Mouse (Mus musculus): ENCODE data around the gene Gfod2.

Gfod2 gene

DNA sequence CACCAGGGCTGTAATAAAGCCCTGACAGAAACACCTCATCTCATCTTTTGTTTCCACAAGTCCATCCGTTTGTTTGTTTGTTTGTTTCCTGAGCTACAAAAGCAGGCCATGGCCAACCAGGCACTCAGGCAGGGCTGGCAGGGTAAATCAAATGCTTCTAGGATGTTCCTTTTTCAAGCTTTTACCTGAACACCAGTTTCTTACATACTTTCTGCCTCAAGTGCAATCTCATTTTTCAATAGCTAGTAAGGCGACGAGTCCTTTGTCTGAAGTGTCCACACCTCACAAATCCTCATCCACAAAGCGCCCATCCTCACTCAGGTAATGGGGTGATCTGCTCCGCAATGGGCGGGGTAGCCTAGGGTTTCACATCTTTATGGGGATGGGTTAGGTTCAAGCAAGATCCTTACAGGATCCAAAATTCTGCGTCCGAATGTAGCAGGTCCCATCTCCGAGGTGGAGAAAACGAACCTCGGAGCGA lies 628 bp downstream of the Gfod2 start:
- DNase-seq, result no peak

DNA sequence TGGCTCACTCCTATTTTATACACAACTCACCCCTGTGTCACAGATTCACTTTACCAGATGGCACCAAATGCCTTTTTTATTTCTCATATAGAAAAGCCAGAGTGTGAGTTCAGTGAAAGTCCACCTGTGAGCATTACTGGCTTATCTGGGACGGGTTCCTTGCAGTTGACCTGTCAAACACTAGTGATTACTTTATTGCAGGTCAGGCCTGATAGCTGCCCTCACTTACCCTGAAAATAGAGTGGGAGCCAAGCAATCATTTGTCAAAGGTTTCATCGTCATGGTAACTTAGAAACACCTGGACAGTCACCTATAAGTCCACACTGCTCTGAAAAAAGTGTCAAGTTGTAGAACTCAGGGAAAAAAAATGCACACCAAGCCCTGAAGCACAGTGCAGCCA lies 3.8 kb downstream of the Gfod2 start:
- no peak for DNase-seq

DNA sequence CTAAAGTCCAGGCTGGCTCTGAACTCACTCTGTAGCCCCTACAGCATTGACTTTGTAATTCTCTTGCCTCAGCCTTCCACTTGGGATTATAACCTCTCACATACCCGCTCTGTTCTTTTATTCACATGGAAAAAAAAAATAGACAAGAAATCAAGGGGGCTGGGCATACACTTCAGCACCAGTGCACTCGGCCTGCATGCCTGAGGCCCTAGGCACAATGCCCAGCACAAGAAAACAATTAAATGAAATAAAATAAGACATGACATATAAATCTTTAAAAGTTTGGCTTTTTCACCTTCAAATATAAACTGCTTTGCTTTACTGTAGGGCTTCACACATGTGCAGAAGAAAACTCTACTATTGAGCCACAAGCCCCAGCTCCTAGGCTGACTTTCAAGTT lies 4.5 kb downstream of the Gfod2 start:
- no peak for DNase-seq

DNA sequence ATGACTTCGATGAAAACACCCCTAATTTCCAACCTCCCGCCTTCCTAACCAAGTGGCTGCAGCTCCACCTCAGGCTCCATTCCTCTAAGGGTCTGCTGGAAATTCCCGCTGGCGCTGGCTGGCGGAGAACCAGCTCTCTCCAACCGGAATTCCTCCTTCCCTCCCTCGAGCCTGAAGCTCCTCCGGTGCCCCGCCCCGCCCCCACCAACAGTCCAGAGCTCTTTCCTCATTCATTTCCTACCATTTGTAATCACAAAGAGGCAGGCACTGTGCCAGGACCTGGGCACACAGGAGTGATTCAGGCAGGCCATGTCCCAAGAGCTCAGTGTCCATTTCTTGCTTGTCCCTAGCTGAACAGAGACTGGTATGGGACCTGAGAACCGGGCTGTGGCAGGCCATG lies 7.9 kb downstream of the Gfod2 start:
- DNase-seq, result peak; percentile 92

DNA sequence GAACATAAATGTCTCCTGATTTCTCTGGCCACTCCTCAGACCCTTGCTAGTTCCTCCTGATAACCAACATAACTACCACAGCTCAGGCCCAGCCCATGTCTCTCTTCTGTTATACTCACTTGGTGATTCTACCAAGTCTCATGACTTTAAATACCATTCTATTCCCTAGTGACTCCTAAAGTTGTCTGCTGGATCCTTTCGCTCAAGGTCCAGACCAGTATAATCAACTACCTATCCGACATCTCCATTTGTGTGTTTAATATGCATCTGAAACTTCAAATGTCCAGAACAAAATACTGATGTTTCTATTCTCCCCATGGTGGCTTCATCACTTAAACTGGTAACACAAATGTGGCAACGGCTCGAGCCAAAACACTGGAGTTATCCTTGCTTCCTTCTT lies 15.2 kb downstream of the Gfod2 start:
- no peak for DNase-seq

DNA sequence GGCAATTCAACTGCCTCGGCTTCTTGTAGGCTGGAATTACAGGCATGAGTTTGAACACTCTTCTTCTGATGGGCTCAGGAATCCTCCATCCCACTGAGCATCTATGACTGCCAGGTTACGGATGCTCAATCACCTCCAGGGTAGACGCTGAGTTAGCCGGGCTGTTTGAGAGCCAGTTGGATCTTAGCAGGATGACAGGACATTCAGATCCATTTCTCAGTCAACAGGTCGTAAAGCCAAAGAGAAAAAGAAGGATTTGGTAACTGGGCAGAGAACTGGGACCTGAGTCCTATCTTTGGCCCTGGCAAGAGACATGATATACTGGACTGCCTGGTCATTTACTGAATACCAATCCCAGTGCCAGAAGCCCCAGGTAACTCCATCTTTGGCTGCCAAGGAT lies 19.2 kb downstream of the Gfod2 start:
- DNase-seq, result no peak

DNA sequence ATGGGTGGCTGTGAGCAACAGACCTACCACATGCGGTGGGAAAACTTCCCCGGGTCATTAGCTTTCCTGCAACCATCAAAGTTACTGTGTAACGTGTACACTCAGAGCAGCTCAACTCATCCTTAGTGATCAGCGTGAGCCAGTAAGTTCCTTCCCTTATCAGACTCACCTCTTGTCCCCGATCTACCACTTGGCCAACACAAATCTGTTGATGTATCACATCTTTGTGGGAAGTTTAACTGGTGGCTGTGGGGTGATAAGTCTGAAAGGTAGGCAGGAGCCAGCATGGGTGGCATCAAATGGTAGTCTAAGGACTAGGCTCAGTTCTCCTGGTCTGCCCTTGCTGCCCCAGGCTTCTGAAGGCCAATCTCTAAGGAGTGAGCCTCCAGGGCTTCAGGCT lies 26.3 kb downstream of the Gfod2 start:
- no peak for DNase-seq

DNA sequence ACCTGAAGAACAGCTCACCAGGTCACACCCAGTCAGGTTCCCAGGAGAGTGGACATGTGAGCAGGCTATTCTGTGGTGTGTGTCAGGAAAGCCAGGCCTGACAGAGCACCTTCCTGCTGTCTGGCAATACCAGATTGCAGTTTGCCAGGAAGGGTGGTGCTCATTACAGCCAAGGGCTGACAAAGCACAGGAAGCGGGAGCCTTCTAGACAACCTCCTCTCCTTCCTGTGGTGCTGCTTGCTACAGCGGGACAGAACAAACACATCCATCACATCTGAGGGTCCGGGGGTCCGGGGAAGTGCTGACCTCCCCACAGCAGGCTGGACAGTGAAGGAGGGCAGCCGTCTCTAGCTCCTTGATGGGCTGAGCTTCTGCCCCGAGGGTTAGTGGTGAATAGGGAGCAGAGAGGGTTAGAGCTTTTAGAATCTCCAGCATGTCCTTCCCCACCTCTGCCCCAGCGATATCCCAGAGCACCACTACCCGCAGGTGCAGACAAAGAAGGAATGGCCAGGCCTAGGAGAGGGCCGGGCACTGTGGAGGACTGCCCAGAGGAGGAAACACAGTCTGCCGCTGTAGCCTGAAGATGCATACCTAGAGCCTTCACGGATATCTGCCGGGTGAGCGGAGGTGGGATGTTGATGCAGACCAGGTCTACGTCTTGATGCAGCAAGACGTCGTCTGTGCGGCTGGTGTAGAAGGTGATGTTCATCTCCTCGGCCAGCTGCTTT lies 30.9 kb downstream of the Gfod2 start:
- peak; percentile 80 for DNase-seq

DNA sequence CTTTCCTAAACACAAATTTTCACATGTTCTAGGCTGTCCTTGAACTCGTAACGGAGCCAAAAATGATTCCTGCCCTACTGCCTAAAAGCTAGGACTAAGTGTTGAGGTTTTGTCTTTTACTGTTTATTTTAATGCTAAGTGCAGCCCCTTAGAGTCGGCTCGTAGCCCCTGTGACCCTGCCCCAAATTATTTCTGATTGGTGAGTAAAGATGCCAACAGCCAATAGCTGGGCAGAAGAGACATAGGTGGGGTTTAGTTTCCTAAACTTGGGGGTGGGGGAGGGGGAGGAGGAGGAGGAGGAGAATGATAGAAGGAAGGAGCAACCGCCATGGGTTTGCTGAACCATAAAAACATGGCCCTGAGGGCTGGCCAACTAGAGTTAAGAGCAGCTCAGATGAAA lies 32.7 kb downstream of the Gfod2 start:
- no peak for DNase-seq

DNA sequence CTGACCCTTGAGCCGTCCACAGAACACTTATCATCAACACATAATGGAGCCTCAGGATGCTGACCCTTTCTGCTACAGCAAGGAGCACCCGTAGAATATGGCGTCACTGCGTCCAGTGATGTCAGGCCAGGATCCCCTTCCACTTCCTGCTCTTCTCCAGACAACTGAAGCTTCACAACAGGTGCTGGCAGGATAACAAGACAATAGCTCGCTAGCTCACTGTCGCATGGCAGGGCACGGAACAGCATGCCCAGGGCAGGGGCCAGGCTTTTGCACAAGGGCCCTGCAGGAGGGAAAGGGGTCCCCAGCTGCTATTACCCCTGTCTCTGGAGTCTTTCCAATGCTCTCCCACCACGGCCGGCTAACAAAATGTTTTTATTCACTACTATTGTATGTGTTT lies 35.6 kb downstream of the Gfod2 start:
- no peak for DNase-seq

DNA sequence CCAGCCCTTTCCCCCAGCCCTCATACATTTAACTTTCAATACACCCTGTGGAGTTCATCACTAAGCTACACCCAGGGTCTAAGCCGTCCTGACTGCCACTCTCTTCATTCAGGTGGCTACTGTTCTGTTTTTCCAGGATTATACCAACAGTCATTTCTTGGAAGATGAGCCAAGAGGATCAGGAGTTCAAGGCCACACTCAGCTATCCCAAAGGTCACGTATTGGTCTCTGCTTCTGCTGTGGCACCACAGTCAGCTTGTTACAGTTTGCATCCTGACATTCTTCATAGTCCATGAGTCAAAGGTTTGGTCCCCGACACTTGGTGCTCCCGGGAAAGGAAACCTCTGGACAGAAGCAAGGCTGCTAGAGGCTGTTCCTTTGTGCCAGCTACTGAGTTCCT lies 38.8 kb downstream of the Gfod2 start:
- no peak for DNase-seq

DNA sequence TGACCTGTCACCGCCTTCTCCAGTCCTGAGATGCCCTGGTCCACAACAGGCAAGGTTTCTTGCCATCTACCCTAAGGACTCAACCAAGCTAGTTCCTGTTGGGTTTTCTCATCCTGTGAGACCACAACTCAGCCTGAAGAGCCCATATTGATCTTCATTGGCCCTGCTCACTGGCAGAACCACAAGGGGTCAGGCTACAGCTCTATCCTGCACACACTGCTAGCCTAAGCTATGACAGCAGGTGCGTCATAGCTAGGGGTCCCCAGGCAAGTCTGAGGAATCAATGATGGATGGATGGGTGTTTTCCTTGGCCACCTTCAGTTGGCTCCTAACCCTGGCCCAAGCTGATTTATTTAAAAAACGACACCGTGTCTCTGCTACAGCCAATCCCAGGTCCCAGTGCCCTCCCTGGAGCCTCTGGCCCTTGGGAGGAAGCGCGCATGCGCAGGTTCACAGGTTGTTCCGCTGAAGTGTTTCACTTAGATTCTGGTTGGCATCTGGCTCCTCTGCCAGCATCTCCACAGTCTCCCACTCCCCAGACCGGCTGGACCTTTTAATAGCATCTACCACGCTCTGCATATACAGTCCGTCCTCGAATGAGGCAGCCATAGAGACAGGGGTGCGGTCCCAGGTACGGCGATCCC lies 42.0 kb downstream of the Gfod2 start:
- DNase-seq, result no peak

DNA sequence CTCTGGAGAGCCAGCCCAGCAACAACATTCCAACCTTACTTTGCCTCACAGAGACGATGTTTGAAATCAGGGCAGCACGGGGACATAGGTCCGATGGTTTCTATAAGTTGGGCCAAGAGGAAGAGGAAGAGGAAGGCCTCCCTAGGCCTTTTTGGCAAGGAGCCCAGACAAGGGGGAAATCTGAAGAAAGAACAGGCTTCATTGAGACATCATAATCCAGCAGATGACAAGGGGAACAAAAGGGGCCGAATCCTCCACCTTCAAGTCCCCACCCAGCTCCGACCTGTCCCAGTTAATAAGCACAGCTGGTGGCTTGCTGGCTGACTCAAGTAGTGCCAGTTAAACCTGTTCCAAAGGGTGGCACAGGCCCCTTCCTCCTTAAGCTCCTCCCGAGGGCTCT lies 43.4 kb downstream of the Gfod2 start:
- peak; percentile 46 for DNase-seq

DNA sequence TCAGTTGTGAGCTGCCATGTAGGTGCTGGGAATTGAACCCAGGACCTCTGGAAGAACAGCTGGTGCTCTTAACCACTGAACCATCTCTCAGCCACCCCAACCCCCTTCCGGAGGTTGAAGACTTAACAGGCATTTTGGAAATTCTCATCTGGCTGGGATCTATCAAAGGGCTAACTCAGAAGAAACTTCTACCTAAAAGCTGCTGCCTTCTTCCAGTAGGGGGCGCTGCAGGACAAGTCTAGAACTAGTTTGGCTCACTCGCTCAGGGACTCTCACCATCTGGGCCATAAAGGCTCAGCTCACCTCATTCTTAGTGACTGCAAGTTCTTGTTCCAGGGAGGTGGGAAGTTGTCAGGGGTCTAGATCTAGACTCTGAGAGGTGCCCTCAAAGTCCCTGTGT lies 44.3 kb downstream of the Gfod2 start:
- DNase-seq, result peak; percentile 94

DNA sequence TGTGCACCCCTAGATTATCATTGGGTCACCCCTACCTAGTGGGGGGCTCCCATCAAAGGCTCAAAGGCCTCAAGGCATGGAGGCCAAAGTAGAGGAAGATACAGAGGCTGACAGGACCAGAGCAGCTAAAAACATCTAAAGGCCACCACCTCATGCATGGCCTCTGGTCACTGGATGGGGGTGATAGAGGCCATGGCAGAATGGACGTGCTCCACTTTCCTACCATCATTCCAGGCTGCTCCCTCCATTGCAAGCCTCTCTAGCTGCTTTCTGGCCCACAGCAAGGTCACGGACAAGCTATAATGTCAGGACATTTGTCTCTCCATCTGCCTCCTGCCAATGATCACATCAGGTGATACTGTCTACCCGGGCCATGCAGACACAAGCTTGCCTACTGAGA lies 46.2 kb downstream of the Gfod2 start:
- DNase-seq, result no peak

DNA sequence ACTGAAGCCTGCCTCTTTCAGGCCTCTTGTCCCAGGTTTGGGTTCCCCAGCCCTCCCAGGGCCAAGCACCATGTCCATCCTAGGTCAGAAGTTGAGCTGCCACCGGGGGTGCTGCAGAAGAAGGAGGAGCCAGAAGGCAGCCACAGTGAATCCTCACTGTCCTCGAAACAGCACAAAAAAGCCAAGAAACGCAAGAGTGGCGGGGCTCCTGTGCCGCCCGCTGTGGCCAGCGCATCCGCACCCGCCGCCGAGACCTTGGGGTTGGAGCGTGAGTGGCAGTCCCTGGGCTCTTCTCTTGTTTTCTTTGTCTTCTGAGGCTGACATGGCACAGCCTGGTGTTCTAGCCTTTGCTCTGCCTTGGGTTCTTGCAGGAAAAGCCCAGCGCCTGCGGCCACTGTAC lies 49.1 kb downstream of the Gfod2 start:
- DNase-seq, result no peak

DNA sequence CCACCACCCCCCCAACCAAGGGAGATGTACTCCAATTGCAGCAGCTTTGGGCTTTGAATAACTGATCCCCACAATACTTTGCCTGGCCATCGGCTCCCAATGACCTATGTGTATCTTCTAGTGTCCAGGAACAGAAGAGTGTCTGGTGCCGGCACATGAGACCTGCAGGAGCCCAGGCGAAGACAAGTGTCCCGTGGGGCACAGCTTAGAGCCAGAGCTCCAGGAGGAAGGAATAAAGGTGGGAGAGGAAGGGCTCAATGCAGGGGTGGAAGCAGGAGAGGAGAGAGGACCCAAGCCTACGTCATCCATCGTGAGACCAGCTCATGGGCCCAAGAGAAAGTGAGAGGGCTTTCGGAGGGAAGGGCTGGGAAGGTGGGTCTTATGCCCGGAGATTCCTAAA lies 49.8 kb downstream of the Gfod2 start:
- no peak for DNase-seq

DNA sequence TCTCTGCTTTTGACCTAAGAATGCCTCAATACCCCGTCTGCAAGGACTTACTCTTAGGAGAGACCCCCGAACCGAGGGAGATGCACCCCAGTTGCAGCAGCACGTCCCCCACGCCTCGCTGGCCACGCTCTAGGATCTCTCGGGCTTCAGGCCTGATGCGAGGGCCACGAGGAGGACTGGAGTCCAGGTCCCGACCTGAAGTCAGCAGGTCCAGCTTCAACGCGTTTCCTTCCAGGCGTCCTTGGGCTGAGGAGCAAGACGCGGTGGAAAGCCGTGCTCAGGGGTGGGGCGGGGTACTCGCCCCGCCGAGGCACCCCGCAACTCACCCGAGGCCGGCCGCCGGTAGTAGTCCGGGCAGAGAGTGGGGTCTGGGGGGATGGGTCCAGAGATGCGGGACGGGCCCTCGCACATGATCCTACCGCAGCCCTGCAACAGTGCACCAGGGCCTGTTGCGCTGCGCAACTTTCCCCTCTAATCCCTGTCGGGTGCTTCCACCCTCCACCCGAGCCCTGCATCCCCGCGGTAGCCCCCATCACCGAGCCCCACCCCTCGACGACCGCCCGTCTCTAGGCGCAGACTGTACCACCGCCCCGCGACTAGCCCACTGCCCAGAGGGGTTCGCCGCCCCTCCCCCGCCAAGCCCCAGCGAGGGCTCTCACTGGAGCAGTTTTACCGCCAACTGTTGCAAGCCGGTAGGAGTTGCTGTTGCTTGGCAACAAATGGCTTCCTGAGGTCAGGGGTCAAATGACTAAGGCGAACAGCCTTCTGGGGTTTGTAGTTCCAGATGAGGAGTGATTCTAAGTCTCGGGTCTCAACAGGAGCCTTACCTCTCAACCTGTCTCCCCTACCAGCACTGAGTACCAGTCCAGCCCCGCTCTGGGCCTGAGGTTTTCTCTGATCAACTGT lies 50.7 kb downstream of the Gfod2 start, which contains the start of the genes 4933405L10Rik and Enkd1:
Gene 4933405L10Rik (plus strand): TSS at position 158 of the 906 bp plus-strand sequence.
Gene Enkd1 (minus strand): TSS at position 713 of the 906 bp plus-strand sequence.
- DNase-seq, result peak; percentile 94

DNA sequence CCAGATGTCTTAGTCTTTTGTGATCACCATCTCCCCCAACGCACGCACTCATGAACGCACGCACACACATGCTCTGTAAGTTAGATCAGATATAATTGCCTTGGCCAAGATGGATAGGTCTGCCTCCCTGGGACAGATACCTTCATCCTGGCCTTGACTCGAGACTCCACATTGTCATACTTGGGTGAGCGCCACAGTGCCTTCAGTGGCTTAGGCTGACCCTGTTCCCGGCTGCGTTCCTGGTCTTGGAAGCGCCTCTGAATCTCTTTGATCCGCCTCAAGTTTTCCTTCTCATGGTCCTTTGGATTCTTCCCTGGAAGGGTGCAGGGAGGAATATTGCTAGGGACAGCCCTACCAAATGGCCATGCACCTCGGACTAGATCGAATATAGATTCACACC lies 52.0 kb downstream of the Gfod2 start:
- DNase-seq, result no peak

DNA sequence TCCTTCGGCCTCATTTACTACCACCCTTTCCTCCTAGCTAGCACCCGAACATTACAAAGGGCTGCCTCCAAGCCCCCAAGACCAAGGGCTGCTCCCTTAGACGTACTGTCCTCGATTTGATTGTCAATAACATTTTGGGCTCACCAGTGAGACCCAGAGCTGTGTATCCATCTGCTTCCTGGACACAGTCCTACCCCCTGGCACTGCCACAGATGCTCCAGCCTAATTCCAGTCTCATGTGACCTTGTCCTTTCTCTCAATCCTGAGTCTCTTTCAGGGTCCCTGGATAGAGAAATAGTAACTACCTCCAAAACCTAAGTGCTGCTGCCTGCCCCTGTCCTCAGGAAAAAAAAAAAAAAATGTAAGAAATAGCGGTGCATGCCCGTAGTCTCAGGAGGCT lies 53.5 kb downstream of the Gfod2 start:
- no peak for DNase-seq

DNA sequence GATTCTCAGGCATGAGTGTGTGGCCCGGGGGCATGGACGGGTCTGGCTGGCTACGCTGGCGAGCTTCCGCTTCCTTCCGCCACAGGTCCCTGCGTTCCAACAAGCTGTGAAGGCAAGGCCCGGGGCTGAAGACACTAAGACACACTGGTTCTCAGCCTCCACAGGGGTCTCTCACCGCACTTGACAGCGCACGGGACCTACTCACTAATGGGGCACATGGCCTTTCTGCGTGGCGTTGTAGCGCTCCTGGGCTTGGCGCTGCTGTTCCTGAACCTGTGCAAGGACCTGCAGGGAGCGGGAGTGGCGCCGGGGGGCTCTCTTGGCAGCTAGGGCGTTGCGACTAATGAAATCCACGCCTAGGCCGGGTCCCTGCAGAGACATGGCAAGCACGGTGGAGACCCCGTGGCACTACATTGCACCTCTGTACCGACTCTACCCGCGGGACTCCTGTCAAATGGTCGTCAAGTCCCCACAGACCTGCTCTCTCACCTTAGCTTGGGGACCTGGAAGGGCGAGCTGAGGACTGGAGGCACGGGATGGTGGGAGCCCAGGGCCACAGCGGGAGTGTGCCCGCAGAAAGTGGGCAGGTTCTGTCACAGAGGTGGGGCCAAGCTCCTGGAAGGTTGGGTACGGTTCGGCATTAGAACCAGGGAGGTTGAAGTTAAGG lies 54.2 kb downstream of the Gfod2 start:
- DNase-seq, result no peak

DNA sequence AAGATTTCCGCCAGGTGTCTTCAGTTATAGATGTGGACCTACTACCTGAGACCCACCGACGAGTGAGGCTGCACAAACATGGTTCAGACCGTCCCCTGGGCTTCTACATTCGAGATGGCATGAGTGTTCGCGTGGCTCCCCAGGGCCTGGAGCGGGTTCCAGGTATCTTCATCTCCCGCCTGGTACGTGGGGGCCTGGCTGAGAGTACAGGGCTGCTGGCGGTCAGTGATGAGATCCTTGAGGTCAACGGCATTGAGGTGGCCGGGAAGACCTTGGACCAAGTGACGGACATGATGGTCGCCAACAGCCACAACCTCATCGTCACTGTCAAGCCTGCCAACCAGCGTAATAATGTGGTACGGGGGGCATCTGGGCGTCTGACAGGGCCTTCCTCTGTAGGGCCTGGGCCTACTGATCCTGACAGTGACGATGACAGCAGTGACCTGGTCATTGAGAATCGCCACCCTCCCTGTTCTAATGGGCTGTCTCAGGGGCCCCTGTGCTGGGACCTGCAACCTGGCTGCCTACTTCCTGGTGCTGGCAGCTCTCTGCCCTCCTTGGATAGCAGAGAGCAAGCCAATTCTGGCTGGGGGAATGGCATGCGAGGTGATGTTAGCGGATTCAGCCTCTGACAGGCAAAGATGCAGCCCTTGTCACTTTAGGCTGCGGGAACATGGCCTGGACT lies 55.6 kb downstream of the Gfod2 start:
- no peak for DNase-seq

Measured in lung, postnatal 10 days (tissue).